Mouse (Mus musculus) ES-E14 (cell line): ENCODE data around the gene Cfap57. TPM values are rescaled to one million over a fixed set of nuclear protein-coding genes. Genes with fewer than 3 reads are reported as not detected.
"Not testable (repeated sequence)": the region's sequence is repeated elsewhere in the genome, so short reads cannot be mapped to it uniquely, and the experiment has no call there.

ENCODE experiments used
- DNase-seq: peaks from one replicate; pipeline ENCODE4 v3.0.0-alpha.2; 2013; ENCODE audit warnings: low read depth, low spot score
- H3K27ac ChIP-seq: 2 replicates; pipeline ENCODE4 v1.5.1; 2012; ENCODE audit warnings: low read depth, mild to moderate bottlenecking, low read length, moderate library complexity, mixed read lengths; ENCODE audit not compliant: poor library complexity, insufficient read depth, severe bottlenecking
- H3K36me3 ChIP-seq: 2 replicates; pipeline ENCODE4 v1.6.1; 2012; ENCODE audit warnings: mild to moderate bottlenecking, low read length, moderate library complexity, mixed read lengths; ENCODE audit not compliant: control insufficient read depth, poor library complexity, insufficient read depth, severe bottlenecking
- H3K4me1 ChIP-seq, 2 experiments: fragments of 150-350 bp in 1 of 2; sonication (generic) in 1 of 2; 2 replicates each; pipeline ENCODE4 v1.6.1; 2012; ENCODE audit warnings: low read length in 2 of 2, mild to moderate bottlenecking in 1 of 2, mixed read lengths in 1 of 2; ENCODE audit not compliant: control insufficient read depth in 2 of 2, insufficient read depth in 2 of 2, poor library complexity in 1 of 2
- H3K4me3 ChIP-seq, 2 experiments: fragments of 150-350 bp in 1 of 2; sonication (generic) in 1 of 2; 2 replicates each; pipeline ENCODE4 v1.5.1; 2012; ENCODE audit warnings: low read length in 2 of 2, low read depth in 1 of 2, mild to moderate bottlenecking in 1 of 2, mixed read lengths in 1 of 2; ENCODE audit not compliant: insufficient read depth in 1 of 2, poor library complexity in 1 of 2, severe bottlenecking in 1 of 2
- H3K9ac ChIP-seq: 2 replicates; pipeline ENCODE4 v1.6.1; 2012; ENCODE audit warnings: low read depth, mild to moderate bottlenecking, low read length, mixed read lengths; ENCODE audit not compliant: poor library complexity, insufficient read depth, severe bottlenecking
- H3K9me3 ChIP-seq: fragments of 150-350 bp; sonication (generic); 2 replicates; pipeline ENCODE4 v1.6.1; 2012; ENCODE audit warnings: low read depth, mild to moderate bottlenecking, low read length; ENCODE audit not compliant: control insufficient read depth, insufficient read depth
- CHD2 ChIP-seq: IDR thresholded peaks from 2 replicates; pipeline ENCODE4 v1.6.1; 2014; ENCODE audit warnings: mild to moderate bottlenecking, low read depth, low read length, inconsistent platforms
- HCFC1 ChIP-seq: IDR thresholded peaks from 2 replicates; pipeline ENCODE4 v1.6.1; 2012; ENCODE audit warnings: low read length, inconsistent platforms, borderline replicate concordance; ENCODE audit not compliant: insufficient read depth
- MAFK ChIP-seq: IDR thresholded peaks from 2 replicates; pipeline ENCODE4 v1.6.1; 2014; ENCODE audit warnings: mild to moderate bottlenecking, low read depth, low read length, inconsistent platforms; ENCODE audit not compliant: insufficient read depth
- ZC3H11A ChIP-seq: IDR thresholded peaks from 2 replicates; pipeline ENCODE4 v1.6.1; 2012; ENCODE audit warnings: low read depth, mild to moderate bottlenecking, inconsistent platforms, low read length, borderline replicate concordance
- ZNF384 ChIP-seq: IDR thresholded peaks from 2 replicates; pipeline ENCODE4 v1.6.1; 2012; ENCODE audit warnings: low read depth, low read length, inconsistent platforms
- in situ Hi-C, 2 experiments: fragments of 600-800 bp; cut with MboI; formaldehyde crosslinking; loops; one replicate each; pipeline ENCODE4 v1.15.1; 2025; ENCODE audit warnings: low sequenced_read_pairs in 2 of 2, inconsistent platforms in 1 of 2; ENCODE audit not compliant: unreplicated experiment in 2 of 2
- total RNA-seq: library from RNA; depleted of rRNA; stranded (reverse); fragments of 300-350 nt; gene quantifications from 2 replicates; pipeline ENCODE4 v1.2.3, GENCODE M21; 2012; rRNA removed

Gene Cfap57
- total RNA-seq, 1 experiment: 0.18 TPM

DNA sequence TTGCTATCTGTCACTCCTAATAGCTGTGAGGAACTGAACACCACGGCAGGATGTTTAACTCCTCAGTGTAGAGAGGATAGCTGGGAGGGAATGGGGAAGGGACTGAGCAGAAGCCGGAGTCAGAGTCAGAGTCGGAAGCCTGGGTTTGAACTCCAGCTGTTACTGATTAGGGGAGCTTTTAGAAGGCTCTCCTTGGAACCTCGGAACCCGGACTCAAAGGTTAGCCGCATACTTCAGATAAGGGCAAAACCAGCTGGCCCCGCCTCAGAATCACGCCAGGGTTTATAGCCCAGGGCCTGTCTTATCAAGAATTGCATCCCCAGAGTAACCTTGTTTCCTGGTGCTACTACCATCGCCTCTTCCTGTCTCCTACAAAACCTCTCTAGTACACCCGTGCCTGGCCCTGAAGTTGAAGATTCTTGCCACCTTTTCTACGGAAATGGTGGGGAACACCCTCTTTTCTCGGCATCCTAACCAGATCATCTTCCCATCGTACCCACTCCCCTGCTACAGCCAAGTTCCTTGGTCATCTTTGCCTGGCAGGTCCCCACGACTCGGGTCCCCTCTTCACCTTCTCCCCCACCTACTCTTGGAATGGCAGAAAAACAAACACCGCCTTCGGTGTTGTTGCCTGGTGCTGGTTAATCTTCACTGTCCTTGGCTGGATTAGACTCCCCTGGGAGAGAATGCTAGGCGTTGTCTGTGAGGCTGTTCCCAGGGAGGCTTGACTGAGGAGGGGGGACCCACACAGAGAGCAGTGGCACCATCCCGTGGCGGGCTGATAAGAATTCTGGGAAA is 103.7 kb downstream of the Cfap57 start:
- DNase-seq: no peak
- in situ Hi-C loops: no loop called here
- peak overlapping the region; percentile 57 for H3K27ac ChIP-seq
- H3K4me1 ChIP-seq: peaks cover 5 to 22% of the 10 kb centered on the region in 2 experiments; a peak in 1 of 4 replicates
- peak overlapping the region; percentile 27 to 44; a peak in 3 of 4 replicates for H3K4me3 ChIP-seq
- H3K9me3 ChIP-seq: no peaks in the 10 kb centered on the region
- H3K9ac ChIP-seq: no peak overlapping the region
- H3K36me3 ChIP-seq: no peaks in the 10 kb centered on the region
- TF ChIP-seq CHD2 (no peak), MAFK (no peak), ZNF384 (no peak), HCFC1 (no peak), ZC3H11A (no peak)

DNA sequence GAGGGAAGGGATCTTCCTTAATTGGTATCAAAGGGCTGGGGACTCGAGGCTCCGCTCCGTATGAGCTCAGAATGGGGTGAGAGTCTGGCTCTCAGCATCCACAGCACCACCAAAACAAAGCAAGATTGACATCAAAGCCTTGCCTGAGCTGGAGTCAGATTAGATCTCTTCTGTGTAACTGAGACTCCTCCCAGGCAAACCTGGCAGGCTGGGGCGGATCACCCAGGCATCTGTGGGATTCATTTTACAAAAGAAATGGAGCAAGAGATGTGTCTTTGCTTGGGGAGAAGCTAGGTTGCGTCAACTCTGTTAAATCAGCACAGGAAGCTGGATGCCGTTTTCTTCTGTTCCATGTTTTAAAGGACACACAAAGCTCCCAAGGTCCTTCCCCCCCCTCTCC is 111.5 kb downstream of the Cfap57 start:
- Histone ChIP-seq H3K4me3 (no peak overlapping the region), H3K9me3 (no peaks in the 10 kb centered on the region), H3K9ac (peak overlapping the region; percentile 31; the same call in 1 of the 2 replicates), H3K27ac (no peak overlapping the region), H3K4me1 (peaks cover 0 to 8% of the 10 kb centered on the region in 2 experiments; a peak in 2 of 4 replicates), H3K36me3 (no peaks in the 10 kb centered on the region)
- no peak for DNase-seq
- TF ChIP-seq ZNF384 (no peak), MAFK (no peak), HCFC1 (no peak), CHD2 (no peak), ZC3H11A (no peak)
- in situ Hi-C loops: no loop called here

DNA sequence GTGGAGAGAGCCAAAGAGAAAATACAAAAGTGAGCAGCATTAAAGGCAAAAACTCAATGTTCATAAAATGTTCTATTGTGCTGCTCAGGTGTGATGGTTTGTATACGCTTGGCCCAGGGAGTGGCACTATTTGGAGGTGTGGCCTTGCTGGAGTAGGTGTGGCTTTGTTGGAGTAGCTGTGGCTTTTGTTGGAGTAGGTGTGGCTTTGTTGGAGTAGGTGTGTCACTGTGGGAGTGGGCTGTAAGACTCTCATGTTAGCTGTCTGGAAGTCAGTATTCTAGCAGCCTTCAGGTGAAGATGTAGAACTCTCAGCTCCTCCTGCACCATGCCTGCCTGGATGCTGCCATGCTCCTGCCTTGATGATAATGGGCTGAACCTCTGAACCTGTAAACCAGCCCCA is 113.4 kb downstream of the Cfap57 start:
- H3K9me3 ChIP-seq, H3K4me3 ChIP-seq, in situ Hi-C loops, H3K27ac ChIP-seq, DNase-seq, H3K9ac ChIP-seq, H3K36me3 ChIP-seq, H3K4me1 ChIP-seq: not testable (repeated sequence)

DNA sequence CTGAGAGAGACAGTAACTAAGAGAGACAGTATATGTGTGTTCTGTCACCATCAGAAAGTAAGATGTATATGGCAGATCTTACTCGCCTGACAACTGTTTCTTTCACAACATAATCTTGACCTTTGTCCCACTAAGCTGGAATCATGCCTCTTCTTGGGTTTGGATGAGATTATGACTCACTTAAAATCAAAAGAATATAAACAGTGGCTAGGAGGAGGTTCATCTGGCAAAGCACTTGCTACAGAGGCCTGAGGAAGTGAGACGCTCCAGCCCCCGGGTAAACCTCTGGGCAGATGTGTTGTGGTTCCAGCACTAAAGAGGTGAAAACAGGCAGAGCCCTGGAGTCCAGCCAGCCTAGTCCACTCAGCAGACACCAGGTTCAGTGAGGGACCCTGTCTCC is 115.0 kb downstream of the Cfap57 start:
- no peaks in the 10 kb centered on the region for H3K9me3 ChIP-seq
- H3K36me3 ChIP-seq: no peaks in the 10 kb centered on the region
- TF ChIP-seq ZC3H11A (no peak), MAFK (no peak), HCFC1 (no peak), CHD2 (no peak), ZNF384 (no peak)
- in situ Hi-C loops: no loop called here
- no peak overlapping the region for H3K9ac ChIP-seq
- DNase-seq: no peak
- H3K27ac ChIP-seq: no peak overlapping the region
- H3K4me3 ChIP-seq: no peak overlapping the region
- peaks cover under 1 to 4% of the 10 kb centered on the region in 2 experiments; a peak in 2 of 4 replicates for H3K4me1 ChIP-seq

Other genes starting within 250 kb of the Cfap57 start
- gene Szt2, start 211.5 kb downstream of the Cfap57 start, total RNA-seq: 17.4 and 26.6 TPM in 2 replicates
- 56.5 and 74.1 TPM in 2 replicates for gene Med8, start 211.4 kb downstream of the Cfap57 start, total RNA-seq
- gene Elovl1, start 192.7 kb downstream of the Cfap57 start, total RNA-seq: 33.4 and 36.0 TPM in 2 replicates
- gene Cdc20, start 183.4 kb downstream of the Cfap57 start, total RNA-seq: 296 and 322 TPM in 2 replicates
- gene Mpl, start 163.3 kb downstream of the Cfap57 start, total RNA-seq: not detected in 2 replicates
- gene Tie1, start 130.7 kb downstream of the Cfap57 start, total RNA-seq: 1.0 and 1.3 TPM in 2 replicates
- 3.2 and 8.8 TPM in 2 replicates for gene 2610528J11Rik, start 93.8 kb downstream of the Cfap57 start, total RNA-seq
- gene Tmem125, start 76.7 kb downstream of the Cfap57 start, total RNA-seq: 12.0 and 19.1 TPM in 2 replicates
- gene Ebna1bp2, start within 50 bp of the Cfap57 start, total RNA-seq: 165 and 182 TPM in 2 replicates
- not detected in 2 replicates for gene Olfr62, start 38.2 kb upstream of the Cfap57 start, total RNA-seq
- gene Olfr1342, start 72.0 kb upstream of the Cfap57 start, total RNA-seq: not detected in 2 replicates
- gene Olfr1341, start 82.7 kb upstream of the Cfap57 start, total RNA-seq: 0.04 TPM in 1 of 2 replicates, not detected in the other
- not detected in 2 replicates for gene Olfr1340, start 99.4 kb upstream of the Cfap57 start, total RNA-seq
- not detected in 2 replicates for gene Olfr1339, start 111.4 kb upstream of the Cfap57 start, total RNA-seq
- not detected in 2 replicates for gene Olfr1338, start 138.0 kb upstream of the Cfap57 start, total RNA-seq
- not detected in 2 replicates for gene Olfr1337, start 161.8 kb upstream of the Cfap57 start, total RNA-seq
- not detected in 2 replicates for gene Olfr1335, start 189.2 kb upstream of the Cfap57 start, total RNA-seq
- gene Olfr1333, start 215.5 kb upstream of the Cfap57 start, total RNA-seq: not detected in 2 replicates
- gene Olfr1331, start 243.9 kb upstream of the Cfap57 start, total RNA-seq: not detected in 2 replicates